In genomic region chr15:93539415-93539814, GRCm38 (mm10) we compare ENCODE assay signal across 22 mouse cellular contexts. TPM values are rescaled to one million over a fixed set of nuclear protein-coding genes. Genes with fewer than 3 reads are reported as not detected.
DNase-seq lines count a peak whose midpoint lies in the region; ATAC-seq and TF ChIP-seq lines count a peak whose summit lies in the region.
"Had no signal": no experiment of that assay in that cellular context is flagged by ENCODE, and none has a peak within 500 bp of the region (broad histone marks: within the 10 kb centered on the region; RNA-seq: fewer than 3 reads in every experiment).

No protein-coding gene starts in this region.

- no peak overlapping the region for H3K9ac ChIP-seq in heart, embryonic 14.5 days (ENCODE audit: low read length)
- H3K9ac ChIP-seq in lung, postnatal 0 days (replicated peaks; ENCODE audit: low read depth) = no peak overlapping the region
- no peak overlapping the region for H3K9ac ChIP-seq in liver, embryonic 14.5 days (replicated peaks)
- H3K9ac ChIP-seq: embryonic facial prominence, embryonic 12.5 days; forebrain, embryonic 13.5 days; limb, embryonic 15.5 days had no signal

- H3K9me3 ChIP-seq in heart, embryonic 14.5 days (ENCODE audit: control insufficient read depth, low read length) = no peaks in the 10 kb centered on the region
- no peaks in the 10 kb centered on the region for H3K9me3 ChIP-seq in lung, postnatal 0 days (ENCODE audit: low read length)
- no peaks in the 10 kb centered on the region for H3K9me3 ChIP-seq in liver, embryonic 14.5 days (ENCODE audit: control insufficient read depth, low read length)
- H3K9me3 ChIP-seq: embryonic facial prominence, embryonic 12.5 days; forebrain, embryonic 13.5 days; hindbrain, embryonic 10.5 days; limb, embryonic 15.5 days; midbrain, embryonic 10.5 days had no signal

- peak; percentile 77 for ATAC-seq in heart, embryonic 14.5 days (ENCODE audit: insufficient number of reproducible peaks, insufficient read depth, low FRiP score, low read depth)
- ATAC-seq in lung, postnatal 0 days = peak; percentile 50; the same call in 1 of the 2 replicates
- ATAC-seq in liver, embryonic 14.5 days (ENCODE audit: insufficient read depth) = peak; percentile 33; the same call in 1 of the 2 replicates
- ATAC-seq: forebrain, embryonic 13.5 days had no signal

- H3K36me3 ChIP-seq in heart, embryonic 14.5 days (ENCODE audit: control insufficient read depth, insufficient read depth, low read length) = 0 out of 2 replicates have a peak, but pooled peaks cover 4% of the 10 kb centered on the region
- no peaks in the 10 kb centered on the region for H3K36me3 ChIP-seq in lung, postnatal 0 days (ENCODE audit: insufficient read depth, low read length)
- no peaks in the 10 kb centered on the region for H3K36me3 ChIP-seq in liver, embryonic 14.5 days (replicated peaks; ENCODE audit: control insufficient read depth, insufficient read depth, low read depth)
- H3K36me3 ChIP-seq: embryonic facial prominence, embryonic 12.5 days; hindbrain, embryonic 10.5 days; midbrain, embryonic 10.5 days had no signal

- TF ChIP-seq CTCF in lung, postnatal 0 days (IDR thresholded peaks at IDR 0.05) = no peak
- no peak for TF ChIP-seq CTCF in liver, embryonic 14.5 days (IDR thresholded peaks at IDR 0.05; ENCODE audit: low read depth)
- no peak for TF ChIP-seq CTCF in gastrocnemius, adult 2 months (IDR thresholded peaks at IDR 0.05)

- H3K4me1 ChIP-seq in heart, embryonic 14.5 days (ENCODE audit: control insufficient read depth in 2 of 2, insufficient read depth in 2 of 2, low read length in 2 of 2) = peaks cover 32 to 47% of the 10 kb centered on the region in 2 experiments
- peaks cover 6% of the 10 kb centered on the region; the same call in 1 of the 2 replicates for H3K4me1 ChIP-seq in lung, postnatal 0 days (ENCODE audit: insufficient read depth, low read depth, low read length)
- H3K4me1 ChIP-seq in liver, embryonic 14.5 days (replicated peaks; ENCODE audit: control insufficient read depth in 2 of 2, insufficient read depth in 2 of 2, low read length in 1 of 2) = peaks cover 4 to 11% of the 10 kb centered on the region in 2 experiments

- peak overlapping the region; percentile 47 for H3K4me2 ChIP-seq in heart, embryonic 14.5 days (ENCODE audit: low read length)
- H3K4me2 ChIP-seq in lung, postnatal 0 days (replicated peaks; ENCODE audit: low read depth, low read length) = no peak overlapping the region
- no peak overlapping the region for H3K4me2 ChIP-seq in liver, embryonic 14.5 days (ENCODE audit: low read depth)
- H3K4me2 ChIP-seq: embryonic facial prominence, embryonic 12.5 days; forebrain, embryonic 13.5 days; limb, embryonic 15.5 days had no signal

- intact Hi-C loops in heart, postnatal 36 days (cut with DNase I) = loop anchor here (2.0 kb wide), 2 partner anchors 15 to 21 kb away; no protein-coding TSS in a partner anchor
- intact Hi-C loops in gastrocnemius, adult 2 months (cut with DNase I) = no loop called here

- H3K27ac ChIP-seq in heart, embryonic 14.5 days (replicated peaks in 1 of 2; ENCODE audit: control insufficient read depth in 1 of 2, insufficient read depth in 1 of 2, low read depth in 2 of 2, low read length in 2 of 2) = peak overlapping the region; percentile 76 to 80
- no peak overlapping the region for H3K27ac ChIP-seq in lung, postnatal 0 days (ENCODE audit: low read length)
- H3K27ac ChIP-seq in liver, embryonic 14.5 days = no peak overlapping the region
- H3K27ac ChIP-seq in gastrocnemius, adult 2 months = no peak overlapping the region
- H3K27ac ChIP-seq: embryonic facial prominence, embryonic 12.5 days; forebrain, embryonic 13.5 days; hindbrain, embryonic 10.5 days; midbrain, embryonic 10.5 days had no signal

- H3K4me3 ChIP-seq in heart, embryonic 14.5 days (ENCODE audit: control insufficient read depth in 1 of 2, insufficient read depth in 1 of 2, low read depth in 1 of 2, low read length in 2 of 2) = no peak overlapping the region
- no peak overlapping the region for H3K4me3 ChIP-seq in lung, postnatal 0 days (ENCODE audit: low read depth, low read length)
- no peak overlapping the region for H3K4me3 ChIP-seq in liver, embryonic 14.5 days (ENCODE audit: insufficient read depth in 1 of 2, low read depth in 2 of 2, low read length in 2 of 2)
- no peak overlapping the region for H3K4me3 ChIP-seq in gastrocnemius, adult 2 months
- H3K4me3 ChIP-seq: embryonic facial prominence, embryonic 12.5 days; erythroblast, embryonic 14.5 days; forebrain, embryonic 13.5 days; hindbrain, embryonic 10.5 days; limb, embryonic 15.5 days; midbrain, embryonic 10.5 days had no signal

- WGBS in heart, embryonic 14.5 days = 11% methylated on average over 3 of the region's 3 CpGs
- WGBS in lung, postnatal 0 days = 47% methylated on average over 3 of the region's 3 CpGs
- 59% methylated on average over 3 of the region's 3 CpGs for WGBS in liver, embryonic 14.5 days (ENCODE audit: insufficient replicate concordance)

- DNase-seq in heart, postnatal 36 days = no peak
- peak; percentile 18 for DNase-seq in lung, postnatal 0 days (ENCODE audit: low spot score)
- no peak for DNase-seq in lung, postnatal 36 days
- DNase-seq in liver, embryonic 14.5 days (ENCODE audit: low read depth in 3 of 3, low spot score in 3 of 3) = no peak
- no peak for DNase-seq in gastrocnemius, adult 2 months
- DNase-seq in adrenal gland, adult (ENCODE audit: inconsistent age in 2 of 2, low spot score in 1 of 2) = no peak
- DNase-seq: cerebellum, adult 8-10 months; gastrocnemius, postnatal 10 days; kidney, adult 9 months; kidney, postnatal 25 days; lung, postnatal 14 days; retina, postnatal 1 day; right cerebral cortex, postnatal 4 days; thymus, adult 2 months had no signal

- TF ChIP-seq EP300 in lung, postnatal 0 days (IDR thresholded peaks at IDR 0.05) = no peak
- TF ChIP-seq EP300 in liver, embryonic 14.5 days (IDR thresholded peaks at IDR 0.05; ENCODE audit: low read depth) = no peak

- no peaks in the 10 kb centered on the region for H3K27me3 ChIP-seq in heart, embryonic 14.5 days (ENCODE audit: control insufficient read depth, insufficient read depth, low read length)
- H3K27me3 ChIP-seq in lung, postnatal 0 days (replicated peaks; ENCODE audit: insufficient read depth, low read length) = no peaks in the 10 kb centered on the region
- no peaks in the 10 kb centered on the region for H3K27me3 ChIP-seq in liver, embryonic 14.5 days (ENCODE audit: control insufficient read depth, insufficient read depth, low read length)
- H3K27me3 ChIP-seq: embryonic facial prominence, embryonic 12.5 days; forebrain, embryonic 13.5 days; limb, embryonic 15.5 days had no signal

RNA-seq across cellular contexts. Expression of gene Prickle1, which starts 56.3 kb away (rescaled TPM):
- polyA plus RNA-seq in heart, embryonic 14.5 days (2014; fragmentation: Nextera tagmentation; extraction: Ambion mirVana) = 40.4 and 40.6 TPM in 2 replicates
- total RNA-seq in heart, postnatal 36 days (2021) = 10 to 100 TPM; 17.2 to 18.7 TPM
- polyA plus RNA-seq in lung, postnatal 0 days (2015; fragmentation: Nextera tagmentation; extraction: Ambion mirVana) = 26.1 and 26.8 TPM in 2 replicates
- 1.2 and 1.5 TPM in 2 replicates for polyA plus RNA-seq in liver, embryonic 14.5 days (2012; rRNA removed)
- 3.2 and 3.5 TPM in 2 replicates for polyA plus RNA-seq in liver, embryonic 14.5 days (2014; fragmentation: Nextera tagmentation; extraction: Ambion mirVana)
- 1 to 10 TPM; 2.9 to 4.8 TPM for total RNA-seq in gastrocnemius, adult 2 months (2021)
- total RNA-seq: monocyte, adult 5-6 weeks had no signal

Comparison
In these comparisons a context has a peak if more than half of its experiments do, and no peak if none do; other contexts are left out.
1. H3K27ac ChIP-seq: peak in heart, embryonic 14.5 days (2 of 2); none in lung, postnatal 0 days (single experiment), liver, embryonic 14.5 days (single experiment) and gastrocnemius, adult 2 months (single experiment).
2. Peak in every context shown above with its lines, with median percentiles within 50 percentile points of each other: ATAC-seq.